Mouse (Mus musculus): Measurements from ENCODE around the gene Sfrp4. TPM values are rescaled to one million over a fixed set of nuclear protein-coding genes. Genes with fewer than 3 reads are reported as not detected.

Gene Sfrp4
- polyA plus RNA-seq, 1 experiment from 2014 or later = 0.96 TPM

DNA sequence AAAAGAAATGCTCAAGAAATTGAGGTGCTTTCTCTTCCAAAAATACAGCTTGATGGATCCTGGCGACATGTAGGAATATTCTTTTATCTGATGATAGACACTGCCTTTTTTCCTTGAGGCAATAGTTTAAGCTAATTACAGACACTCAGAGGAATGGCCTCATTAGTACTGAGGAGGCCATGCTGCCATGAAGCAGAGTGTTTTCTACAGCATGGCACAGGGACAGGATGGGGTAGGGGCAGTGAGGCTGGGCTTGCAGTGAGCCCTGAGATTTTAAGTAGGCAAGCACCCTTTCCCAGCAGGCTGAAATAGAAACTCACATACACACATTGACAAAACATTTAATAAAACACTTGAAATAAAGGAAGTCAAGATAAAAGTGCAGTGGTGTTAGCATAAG lies 20.4 kb upstream of the Sfrp4 start:
- H3K4me1 ChIP-seq (replicated peaks; ENCODE audit: insufficient read depth, low read length) = no peaks in the 10 kb centered on the region
- 75% methylated on average over 1 of the region's 1 CpGs for WGBS
- no peak overlapping the region for H3K4me3 ChIP-seq (replicated peaks; ENCODE audit: low read depth, low read length)
- no peak for TF ChIP-seq CTCF (IDR thresholded peaks at IDR 0.05; ENCODE audit: low read depth)
- no peak for ATAC-seq (replicated peaks; ENCODE audit: low FRiP score, low read depth)
- no peak overlapping the region for H3K27ac ChIP-seq
- no peak for DNase-seq (ENCODE audit: low spot score)
- no peak overlapping the region for H3K9ac ChIP-seq (ENCODE audit: low read depth, low read length)
- no peaks in the 10 kb centered on the region for H3K27me3 ChIP-seq (ENCODE audit: insufficient read depth, low read length)
- no peak overlapping the region for H3K4me2 ChIP-seq (ENCODE audit: low read length)
- H3K36me3 ChIP-seq (ENCODE audit: insufficient read depth, low read length) = no peaks in the 10 kb centered on the region
- no peaks in the 10 kb centered on the region for H3K9me3 ChIP-seq (replicated peaks; ENCODE audit: low read length)

DNA sequence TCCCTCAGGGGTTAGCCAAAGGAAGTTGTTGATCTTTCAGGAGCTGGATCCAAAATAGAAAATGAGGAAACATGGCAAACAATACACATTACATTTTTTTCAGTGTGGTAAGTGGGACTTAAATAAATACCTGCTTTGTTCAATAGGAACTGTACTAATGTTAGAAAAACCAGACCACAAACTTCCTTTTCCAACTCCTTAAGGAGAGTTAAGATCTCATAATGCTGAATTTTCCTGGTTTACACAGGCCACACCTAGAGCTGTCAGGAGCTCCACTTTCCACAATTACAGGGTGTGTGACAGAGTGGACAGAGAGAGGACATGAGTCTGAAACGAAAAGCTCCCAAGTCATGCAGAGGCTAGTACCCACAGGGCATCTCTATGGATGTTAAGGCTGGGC lies 19.2 kb upstream of the Sfrp4 start:
- no peak for TF ChIP-seq CTCF (IDR thresholded peaks at IDR 0.05; ENCODE audit: low read depth)
- no peaks in the 10 kb centered on the region for H3K36me3 ChIP-seq (ENCODE audit: insufficient read depth, low read length)
- no peak overlapping the region for H3K4me2 ChIP-seq (ENCODE audit: low read length)
- WGBS = 71% methylated on average over 1 of the region's 1 CpGs
- H3K27me3 ChIP-seq (ENCODE audit: insufficient read depth, low read length) = no peaks in the 10 kb centered on the region
- H3K4me3 ChIP-seq (replicated peaks; ENCODE audit: low read depth, low read length) = no peak overlapping the region
- DNase-seq (ENCODE audit: low spot score) = no peak
- H3K4me1 ChIP-seq (replicated peaks; ENCODE audit: insufficient read depth, low read length) = no peaks in the 10 kb centered on the region
- H3K9ac ChIP-seq (ENCODE audit: low read depth, low read length) = no peak overlapping the region
- ATAC-seq (replicated peaks; ENCODE audit: low FRiP score, low read depth) = no peak
- no peak overlapping the region for H3K27ac ChIP-seq
- H3K9me3 ChIP-seq (replicated peaks; ENCODE audit: low read length) = no peaks in the 10 kb centered on the region

DNA sequence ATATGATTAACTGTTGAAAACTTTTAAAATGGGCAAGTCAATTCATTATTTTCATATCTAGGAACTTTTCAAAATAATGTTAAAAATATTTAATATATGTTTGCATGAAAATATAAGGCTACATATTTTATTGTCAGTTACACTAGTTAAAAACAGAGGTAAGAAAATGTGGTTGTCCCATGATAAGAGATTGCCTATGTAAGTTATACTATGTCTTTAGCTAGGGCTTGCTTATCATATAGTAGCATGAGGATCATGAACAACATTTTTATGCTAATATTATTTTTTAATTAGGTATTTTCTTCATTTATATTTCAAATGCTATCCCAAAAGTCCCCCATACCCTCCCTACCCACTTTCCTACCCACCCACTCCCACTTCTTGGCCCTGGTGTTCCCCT lies 18.0 kb upstream of the Sfrp4 start:
- no peaks in the 10 kb centered on the region for H3K4me1 ChIP-seq (replicated peaks; ENCODE audit: insufficient read depth, low read length)
- ATAC-seq (replicated peaks; ENCODE audit: low FRiP score, low read depth) = no peak

DNA sequence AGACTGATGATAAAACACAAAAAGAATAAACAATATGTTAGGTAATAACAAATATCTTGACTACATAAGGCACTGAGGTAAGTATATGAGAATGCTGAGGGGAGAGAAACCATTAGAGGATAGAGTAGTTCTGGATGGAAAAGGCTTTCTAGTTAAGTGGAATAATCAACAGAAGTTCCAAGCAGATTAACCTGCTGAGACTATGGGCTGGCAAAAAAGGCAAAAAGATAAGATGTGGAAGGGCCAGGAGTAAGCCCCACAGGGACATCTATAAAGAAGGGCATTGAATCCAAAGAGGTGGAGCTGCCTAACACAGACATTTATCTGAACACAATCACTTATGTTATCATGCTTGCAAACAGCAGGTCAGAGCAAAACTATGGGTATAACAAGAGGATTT lies 14.8 kb upstream of the Sfrp4 start:
- H3K4me2 ChIP-seq (ENCODE audit: low read length) = no peak overlapping the region
- H3K4me1 ChIP-seq (replicated peaks; ENCODE audit: insufficient read depth, low read length) = no peaks in the 10 kb centered on the region
- no peak overlapping the region for H3K27ac ChIP-seq
- no peak overlapping the region for H3K4me3 ChIP-seq (replicated peaks; ENCODE audit: low read depth, low read length)
- TF ChIP-seq CTCF (IDR thresholded peaks at IDR 0.05; ENCODE audit: low read depth) = no peak
- no peaks in the 10 kb centered on the region for H3K36me3 ChIP-seq (ENCODE audit: insufficient read depth, low read length)
- DNase-seq (ENCODE audit: low spot score) (no peak), ATAC-seq (replicated peaks; ENCODE audit: low FRiP score, low read depth) (no peak)
- no peak overlapping the region for H3K9ac ChIP-seq (ENCODE audit: low read depth, low read length)
- no peaks in the 10 kb centered on the region for H3K9me3 ChIP-seq (replicated peaks; ENCODE audit: low read length)
- no peaks in the 10 kb centered on the region for H3K27me3 ChIP-seq (ENCODE audit: insufficient read depth, low read length)

More for the DNA sequence above, 18.0 kb upstream of the Sfrp4 start:
- H3K4me2 ChIP-seq (ENCODE audit: low read length) = no peak overlapping the region
- DNase-seq (ENCODE audit: low spot score) = no peak
- no peaks in the 10 kb centered on the region for H3K36me3 ChIP-seq (ENCODE audit: insufficient read depth, low read length)
- no peaks in the 10 kb centered on the region for H3K9me3 ChIP-seq (replicated peaks; ENCODE audit: low read length)
- TF ChIP-seq CTCF (IDR thresholded peaks at IDR 0.05; ENCODE audit: low read depth) = no peak
- no peak overlapping the region for H3K9ac ChIP-seq (ENCODE audit: low read depth, low read length)
- no peak overlapping the region for H3K27ac ChIP-seq
- no peak overlapping the region for H3K4me3 ChIP-seq (replicated peaks; ENCODE audit: low read depth, low read length)
- H3K27me3 ChIP-seq (ENCODE audit: insufficient read depth, low read length) = no peaks in the 10 kb centered on the region

DNA sequence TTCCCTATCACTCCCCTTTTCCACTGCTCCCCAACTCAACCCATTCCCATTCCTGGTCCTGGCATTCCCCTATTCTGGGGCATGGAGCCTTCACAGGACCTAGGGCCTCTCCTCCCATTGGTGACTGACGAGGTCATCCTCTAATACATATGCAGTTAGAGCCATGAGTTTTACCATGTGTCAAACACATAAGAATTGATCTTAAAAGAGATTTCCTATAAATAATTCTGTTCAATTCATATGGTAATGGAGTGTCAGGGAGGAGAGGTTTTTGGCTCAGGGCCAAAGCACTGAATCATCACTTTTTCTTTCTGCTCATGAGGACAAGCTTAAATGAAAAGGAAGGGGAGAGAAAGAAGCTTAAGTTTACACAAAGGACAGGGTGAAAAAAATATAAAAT lies 10.6 kb upstream of the Sfrp4 start:
- no peak for TF ChIP-seq CTCF (IDR thresholded peaks at IDR 0.05; ENCODE audit: low read depth)
- WGBS = 88% methylated on average over 1 of the region's 1 CpGs
- Histone ChIP-seq H3K4me1 (replicated peaks; ENCODE audit: insufficient read depth, low read length) (no peaks in the 10 kb centered on the region), H3K4me3 (replicated peaks; ENCODE audit: low read depth, low read length) (no peak overlapping the region), H3K4me2 (ENCODE audit: low read length) (no peak overlapping the region), H3K27ac (no peak overlapping the region), H3K27me3 (ENCODE audit: insufficient read depth, low read length) (no peaks in the 10 kb centered on the region), H3K9ac (ENCODE audit: low read depth, low read length) (no peak overlapping the region), H3K9me3 (replicated peaks; ENCODE audit: low read length) (no peaks in the 10 kb centered on the region), H3K36me3 (ENCODE audit: insufficient read depth, low read length) (no peaks in the 10 kb centered on the region)
- ATAC-seq (replicated peaks; ENCODE audit: low FRiP score, low read depth) = no peak
- DNase-seq (ENCODE audit: low spot score) = no peak

DNA sequence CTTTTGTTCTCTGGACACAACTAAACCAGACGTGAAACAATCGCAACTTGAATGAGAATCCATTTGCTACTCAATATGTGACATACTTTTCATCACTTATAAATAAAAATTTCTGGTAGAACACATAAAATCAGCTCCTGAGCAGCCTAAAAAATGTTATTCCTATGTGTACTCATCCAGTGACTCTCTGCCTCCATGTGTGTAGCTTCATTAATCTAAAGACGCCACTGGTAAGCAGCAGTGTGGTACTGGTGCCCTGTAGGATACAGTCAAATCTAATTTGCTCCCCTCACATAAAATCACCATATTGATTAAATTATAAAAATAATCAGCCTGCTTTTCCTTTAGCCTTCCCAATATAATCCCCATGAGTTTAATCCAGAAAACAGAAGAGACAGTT lies 9.9 kb upstream of the Sfrp4 start:
- TF ChIP-seq CTCF (IDR thresholded peaks at IDR 0.05; ENCODE audit: low read depth) = no peak
- H3K9me3 ChIP-seq (replicated peaks; ENCODE audit: low read length) = no peaks in the 10 kb centered on the region
- H3K27me3 ChIP-seq (ENCODE audit: insufficient read depth, low read length) = no peaks in the 10 kb centered on the region
- 92% methylated on average over 3 of the region's 3 CpGs for WGBS
- H3K4me2 ChIP-seq (ENCODE audit: low read length) = no peak overlapping the region
- no peak overlapping the region for H3K4me3 ChIP-seq (replicated peaks; ENCODE audit: low read depth, low read length)
- H3K27ac ChIP-seq = no peak overlapping the region
- ATAC-seq (replicated peaks; ENCODE audit: low FRiP score, low read depth) = no peak
- DNase-seq (ENCODE audit: low spot score) = no peak
- H3K9ac ChIP-seq (ENCODE audit: low read depth, low read length) = no peak overlapping the region
- H3K4me1 ChIP-seq (replicated peaks; ENCODE audit: insufficient read depth, low read length) = no peaks in the 10 kb centered on the region
- H3K36me3 ChIP-seq (ENCODE audit: insufficient read depth, low read length) = no peaks in the 10 kb centered on the region

DNA sequence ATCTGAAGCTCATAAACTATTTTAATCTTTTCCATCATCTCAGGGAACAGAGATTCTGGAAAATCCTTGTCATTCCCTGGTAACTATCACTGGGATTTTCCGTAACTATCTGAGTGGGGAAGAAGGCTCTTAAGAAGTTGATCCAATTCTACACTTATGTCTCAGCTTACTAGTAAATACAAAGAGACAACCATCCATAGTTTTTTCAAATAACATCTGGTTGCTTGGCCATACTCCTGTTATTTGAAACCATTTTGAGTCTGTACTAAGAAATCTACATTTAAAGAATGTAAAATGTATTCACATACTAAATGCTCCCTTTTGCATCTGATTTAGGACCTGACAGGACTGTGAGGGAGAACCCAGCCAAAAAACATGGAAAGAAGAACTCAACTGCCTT lies 9.5 kb upstream of the Sfrp4 start:
- no peak for ATAC-seq (replicated peaks; ENCODE audit: low FRiP score, low read depth)
- WGBS = 88% methylated on average over 1 of the region's 1 CpGs

More for the DNA sequence above, 9.5 kb upstream of the Sfrp4 start:
- H3K36me3 ChIP-seq (ENCODE audit: insufficient read depth, low read length) = no peaks in the 10 kb centered on the region
- TF ChIP-seq CTCF (IDR thresholded peaks at IDR 0.05; ENCODE audit: low read depth) = no peak
- no peak overlapping the region for H3K27ac ChIP-seq
- no peaks in the 10 kb centered on the region for H3K9me3 ChIP-seq (replicated peaks; ENCODE audit: low read length)
- no peak overlapping the region for H3K9ac ChIP-seq (ENCODE audit: low read depth, low read length)
- H3K27me3 ChIP-seq (ENCODE audit: insufficient read depth, low read length) = no peaks in the 10 kb centered on the region
- no peak overlapping the region for H3K4me2 ChIP-seq (ENCODE audit: low read length)
- H3K4me3 ChIP-seq (replicated peaks; ENCODE audit: low read depth, low read length) = no peak overlapping the region
- no peak for DNase-seq (ENCODE audit: low spot score)
- H3K4me1 ChIP-seq (replicated peaks; ENCODE audit: insufficient read depth, low read length) = no peaks in the 10 kb centered on the region
